Mouse (Mus musculus) limb, embryonic 15.5 days (tissue): ENCODE data around the gene Slc2a8. TPM values are rescaled to one million over a fixed set of nuclear protein-coding genes. Genes with fewer than 3 reads are reported as not detected.

Experiments
- ATAC-seq: fragments of 200-750 bp; cut with Nextera tagmentation; 2 replicates; pipeline ENCODE4 v1.8.0; 2017; ENCODE audit warnings: low read depth, moderate TSS enrichment; ENCODE audit not compliant: insufficient number of reproducible peaks, low FRiP score, low TSS enrichment
- H3K27ac ChIP-seq: fragments of 300-500 bp; sonication (generic); 2 replicates; pipeline ENCODE4 v1.5.1; 2015; ENCODE audit warnings: moderate library complexity, mild to moderate bottlenecking, inconsistent platforms
- H3K27me3 ChIP-seq: fragments of 300-500 bp; sonication (generic); 2 replicates; pipeline ENCODE4 v1.6.1; 2015; ENCODE audit warnings: inconsistent platforms
- H3K36me3 ChIP-seq: fragments of 300-500 bp; sonication (generic); 2 replicates; pipeline ENCODE4 v1.6.1; 2015; ENCODE audit warnings: inconsistent platforms
- H3K4me1 ChIP-seq: fragments of 300-500 bp; sonication (generic); 2 replicates; pipeline ENCODE4 v1.6.1; 2015; ENCODE audit warnings: inconsistent platforms
- H3K4me2 ChIP-seq: fragments of 300-500 bp; sonication (generic); 2 replicates; pipeline ENCODE4 v1.6.1; 2015; ENCODE audit warnings: mild to moderate bottlenecking, inconsistent platforms
- H3K4me3 ChIP-seq: fragments of 300-500 bp; sonication (generic); 2 replicates; pipeline ENCODE4 v1.5.1; 2015; ENCODE audit warnings: mild to moderate bottlenecking, inconsistent platforms
- H3K9ac ChIP-seq: fragments of 300-500 bp; sonication (generic); 2 replicates; pipeline ENCODE4 v1.6.1; 2015; ENCODE audit warnings: inconsistent platforms
- H3K9me3 ChIP-seq: fragments of 300-500 bp; sonication (generic); 2 replicates; pipeline ENCODE4 v1.6.1; 2016; ENCODE audit warnings: inconsistent platforms
- WGBS: fragments of 180-500 bp; shearing (Covaris S2); methylation state at CpG from one replicate; pipeline ENCODE4 v1.1.7; 2015; 5-methylcytosine and 5-hydroxymethylcytosine counted together
- polyA plus RNA-seq: library from polyadenylated mRNA; unstranded; fragments of >200 nt; fragmentation: Nextera tagmentation; extraction: Ambion mirVana; gene quantifications from 2 replicates; pipeline ENCODE4 v1.2.1, GENCODE M21; 2015

Gene Slc2a8
- polyA plus RNA-seq, 1 experiment from 2014 or later = 22.4 TPM

DNA sequence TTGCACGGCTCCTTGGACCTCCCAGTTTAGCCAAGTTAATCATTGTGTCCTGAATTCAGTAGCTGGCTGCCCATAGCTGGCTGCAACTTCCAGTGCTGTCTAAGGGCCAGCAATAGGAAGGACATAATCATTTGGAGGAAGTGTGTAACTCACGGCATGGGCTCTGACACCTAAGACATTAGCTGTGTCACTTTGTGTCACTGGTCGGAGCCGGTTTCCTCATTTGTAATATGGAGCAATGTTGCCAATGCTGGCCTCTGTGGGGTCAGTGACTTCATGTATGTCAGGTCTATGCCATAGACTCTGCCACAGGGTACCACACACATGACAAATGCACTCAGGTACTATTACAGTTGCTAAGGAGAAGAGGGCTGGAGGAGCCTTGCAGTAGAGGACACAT is 21.6 kb downstream of the Slc2a8 start:
- Histone ChIP-seq H3K9me3 (no peaks in the 10 kb centered on the region), H3K4me2 (0 out of 2 replicates have a peak overlapping the region, but pooled peaks have one; percentile 74), H3K36me3 (peaks cover 54% of the 10 kb centered on the region), H3K27ac (no peak overlapping the region), H3K4me1 (peaks cover 34% of the 10 kb centered on the region), H3K9ac (no peak overlapping the region), H3K4me3 (0 out of 2 replicates have a peak overlapping the region, but pooled peaks have one; percentile 79), H3K27me3 (no peaks in the 10 kb centered on the region)
- no peak for ATAC-seq
- 84% methylated on average over 4 of the region's 4 CpGs for WGBS

DNA sequence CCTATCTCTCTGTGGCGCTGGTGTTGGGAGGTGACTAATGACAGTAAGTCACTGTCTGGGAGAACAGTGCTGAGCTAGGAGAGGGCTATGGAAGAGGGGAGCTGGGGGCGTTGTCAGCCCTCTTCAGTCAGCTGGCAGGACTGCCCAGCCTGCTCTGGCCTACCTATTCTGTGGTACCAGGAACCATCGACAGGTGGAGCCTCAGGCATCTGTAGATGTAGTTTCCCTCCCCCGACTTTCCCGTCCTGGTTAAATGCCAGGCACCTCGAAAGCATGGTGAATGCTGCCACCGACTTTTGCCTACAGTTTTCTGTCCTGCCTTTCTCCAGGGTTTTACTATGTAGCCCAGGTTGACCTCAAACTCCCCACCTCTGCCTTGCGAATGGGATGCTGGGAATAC is 24.5 kb downstream of the Slc2a8 start:
- H3K27ac ChIP-seq = no peak overlapping the region
- H3K36me3 ChIP-seq = peaks cover 54% of the 10 kb centered on the region
- ATAC-seq = no peak
- H3K4me2 ChIP-seq = no peak overlapping the region
- no peak overlapping the region for H3K9ac ChIP-seq
- 50% methylated on average over 8 of the region's 8 CpGs for WGBS
- H3K27me3 ChIP-seq = no peaks in the 10 kb centered on the region
- H3K9me3 ChIP-seq = 0 out of 2 replicates have a peak, but pooled peaks cover 5% of the 10 kb centered on the region
- H3K4me3 ChIP-seq = no peak overlapping the region
- H3K4me1 ChIP-seq = peaks cover 8% of the 10 kb centered on the region

DNA sequence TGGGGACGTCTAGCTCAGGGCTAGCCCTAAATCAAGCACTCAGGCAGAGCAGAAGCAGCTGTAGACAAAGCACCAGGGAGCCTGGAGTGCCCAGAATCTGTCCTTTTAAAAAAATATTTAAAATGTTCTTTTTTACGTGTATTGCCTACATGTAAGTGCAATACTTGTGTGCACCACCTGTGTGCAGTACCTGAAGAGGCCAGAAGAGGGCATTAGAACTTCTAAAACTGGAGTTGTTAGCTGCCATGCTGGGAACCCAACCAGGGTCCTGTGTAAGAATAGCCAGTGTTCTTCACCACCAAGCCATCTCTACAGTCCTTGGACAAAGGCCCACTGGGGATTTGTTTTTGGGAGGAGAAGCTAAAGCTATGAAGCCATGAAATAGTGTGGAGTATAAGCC is 27.3 kb downstream of the Slc2a8 start:
- no peak overlapping the region for H3K27ac ChIP-seq
- H3K9me3 ChIP-seq = 0 out of 2 replicates have a peak, but pooled peaks cover 5% of the 10 kb centered on the region
- WGBS = 90% methylated on average over 2 of the region's 2 CpGs
- H3K27me3 ChIP-seq = no peaks in the 10 kb centered on the region
- H3K4me2 ChIP-seq = no peak overlapping the region
- H3K9ac ChIP-seq = no peak overlapping the region
- no peaks in the 10 kb centered on the region for H3K4me1 ChIP-seq
- H3K36me3 ChIP-seq = peaks cover 77% of the 10 kb centered on the region
- ATAC-seq = no peak
- H3K4me3 ChIP-seq = no peak overlapping the region

DNA sequence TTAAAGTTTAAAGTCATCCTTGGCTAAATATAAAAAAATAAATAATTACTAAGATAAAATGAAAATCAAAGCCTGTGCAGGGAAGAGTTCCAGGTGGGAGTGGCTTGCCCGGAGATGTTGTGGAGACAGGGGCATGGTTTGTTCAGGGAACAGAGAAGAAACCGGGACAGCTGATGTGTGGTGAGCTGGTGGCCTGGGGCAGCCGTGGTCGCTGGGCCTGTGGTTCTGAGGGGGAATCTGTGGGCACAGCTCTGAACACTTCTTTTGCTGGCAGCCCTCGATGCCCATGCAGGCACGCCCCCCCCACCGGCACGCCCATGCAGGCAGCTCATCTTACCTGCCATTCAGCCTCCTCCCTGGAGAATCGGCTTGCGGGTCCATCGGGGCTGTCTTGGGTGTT is 34.4 kb downstream of the Slc2a8 start:
- Histone ChIP-seq H3K36me3 (peaks cover 87% of the 10 kb centered on the region), H3K4me2 (no peak overlapping the region), H3K27me3 (no peaks in the 10 kb centered on the region), H3K4me1 (no peaks in the 10 kb centered on the region), H3K4me3 (no peak overlapping the region), H3K27ac (no peak overlapping the region), H3K9ac (no peak overlapping the region), H3K9me3 (no peaks in the 10 kb centered on the region)
- ATAC-seq = no peak
- 72% methylated on average over 11 of the region's 11 CpGs for WGBS

DNA sequence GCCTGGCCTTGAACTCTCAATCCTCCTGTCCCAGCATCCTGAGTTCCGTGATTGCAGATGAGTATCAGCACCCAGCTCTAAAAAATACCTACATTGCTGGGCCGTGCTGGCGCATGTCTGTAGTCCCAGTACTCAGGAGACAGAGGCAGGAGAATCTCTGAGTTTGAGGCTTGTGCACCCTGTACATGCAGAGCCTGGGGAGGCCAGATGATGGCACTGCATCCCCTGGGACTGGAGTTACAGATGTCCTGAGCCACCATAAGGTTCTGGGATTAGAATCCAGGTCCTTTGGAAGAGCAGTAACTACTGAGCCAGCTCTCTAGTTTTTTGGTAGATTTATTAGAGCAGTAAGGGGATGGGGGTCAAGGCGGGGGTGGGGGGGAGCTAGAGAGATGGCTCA is 41.4 kb downstream of the Slc2a8 start:
- H3K36me3 ChIP-seq = peaks cover 84% of the 10 kb centered on the region
- no peak overlapping the region for H3K9ac ChIP-seq
- H3K27ac ChIP-seq = no peak overlapping the region
- H3K4me2 ChIP-seq = no peak overlapping the region
- no peaks in the 10 kb centered on the region for H3K4me1 ChIP-seq
- no peaks in the 10 kb centered on the region for H3K27me3 ChIP-seq
- H3K4me3 ChIP-seq = no peak overlapping the region
- ATAC-seq = no peak
- H3K9me3 ChIP-seq = no peaks in the 10 kb centered on the region
- WGBS = 89% methylated on average over 4 of the region's 4 CpGs

DNA sequence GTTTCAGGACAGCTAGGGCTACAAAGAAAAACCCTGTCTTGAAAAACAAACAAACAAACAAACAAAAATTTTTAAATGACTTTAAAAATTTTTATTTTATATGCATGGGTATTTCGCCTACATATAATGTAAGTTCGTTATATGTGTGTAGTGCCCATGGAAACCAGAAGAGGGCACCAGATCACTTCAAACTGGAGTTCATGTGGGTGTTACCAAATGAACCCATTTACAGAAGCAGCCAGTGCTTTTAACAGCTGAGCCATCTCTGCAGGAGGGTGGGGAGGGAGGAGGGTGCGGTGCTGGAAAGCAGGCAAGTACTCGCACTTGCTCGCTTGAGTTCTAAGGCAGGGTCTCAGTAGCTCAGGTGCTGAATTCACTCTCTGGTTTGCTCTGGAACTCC is 42.5 kb downstream of the Slc2a8 start:
- ATAC-seq = no peak
- Histone ChIP-seq H3K4me1 (no peaks in the 10 kb centered on the region), H3K9me3 (no peaks in the 10 kb centered on the region), H3K27me3 (no peaks in the 10 kb centered on the region), H3K4me2 (no peak overlapping the region), H3K27ac (no peak overlapping the region), H3K36me3 (peaks cover 80% of the 10 kb centered on the region), H3K9ac (no peak overlapping the region), H3K4me3 (no peak overlapping the region)
- WGBS = 68% methylated on average over 5 of the region's 5 CpGs

DNA sequence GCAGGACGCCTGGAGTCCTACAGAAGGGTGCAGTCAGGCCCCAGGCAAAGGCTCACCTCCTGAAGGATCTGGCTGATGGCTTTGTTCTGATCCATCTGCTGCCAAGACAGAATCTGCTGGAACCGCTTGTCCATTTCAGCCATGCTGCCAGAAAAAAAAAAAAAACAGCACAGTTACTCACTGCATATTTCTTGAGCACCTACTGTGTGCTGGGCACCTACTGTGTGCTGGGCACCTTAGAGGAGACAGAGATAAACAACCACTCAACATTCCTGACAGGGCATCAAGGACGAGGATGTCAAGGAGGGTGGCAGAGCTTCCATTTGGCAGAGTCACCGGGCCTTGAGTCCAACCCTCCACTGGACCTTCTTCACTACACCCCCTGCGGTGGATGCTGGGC is 43.1 kb downstream of the Slc2a8 start:
- no peak overlapping the region for H3K4me2 ChIP-seq
- no peaks in the 10 kb centered on the region for H3K27me3 ChIP-seq
- no peak overlapping the region for H3K27ac ChIP-seq
- no peak for ATAC-seq
- no peaks in the 10 kb centered on the region for H3K4me1 ChIP-seq
- no peak overlapping the region for H3K9ac ChIP-seq
- H3K4me3 ChIP-seq = no peak overlapping the region
- no peaks in the 10 kb centered on the region for H3K9me3 ChIP-seq
- H3K36me3 ChIP-seq = peaks cover 81% of the 10 kb centered on the region
- 80% methylated on average over 5 of the region's 5 CpGs for WGBS

- H3K9me3 ChIP-seq = no peaks in the 10 kb centered on the region
- H3K9ac ChIP-seq = no peak overlapping the region
- H3K4me1 ChIP-seq = no peaks in the 10 kb centered on the region; the same call in 1 of the 2 replicates
- H3K4me3 ChIP-seq = no peak overlapping the region
- H3K27ac ChIP-seq = no peak overlapping the region
- no peak for ATAC-seq
- no peak overlapping the region for H3K4me2 ChIP-seq
- H3K27me3 ChIP-seq = no peaks in the 10 kb centered on the region
- WGBS = 76% methylated on average over 7 of the region's 7 CpGs
- H3K36me3 ChIP-seq = peaks cover 64% of the 10 kb centered on the region
Observed at GRCm38 (mm10) chr2:32931730-32932129, 50.2 kb downstream of the Slc2a8 start.

DNA sequence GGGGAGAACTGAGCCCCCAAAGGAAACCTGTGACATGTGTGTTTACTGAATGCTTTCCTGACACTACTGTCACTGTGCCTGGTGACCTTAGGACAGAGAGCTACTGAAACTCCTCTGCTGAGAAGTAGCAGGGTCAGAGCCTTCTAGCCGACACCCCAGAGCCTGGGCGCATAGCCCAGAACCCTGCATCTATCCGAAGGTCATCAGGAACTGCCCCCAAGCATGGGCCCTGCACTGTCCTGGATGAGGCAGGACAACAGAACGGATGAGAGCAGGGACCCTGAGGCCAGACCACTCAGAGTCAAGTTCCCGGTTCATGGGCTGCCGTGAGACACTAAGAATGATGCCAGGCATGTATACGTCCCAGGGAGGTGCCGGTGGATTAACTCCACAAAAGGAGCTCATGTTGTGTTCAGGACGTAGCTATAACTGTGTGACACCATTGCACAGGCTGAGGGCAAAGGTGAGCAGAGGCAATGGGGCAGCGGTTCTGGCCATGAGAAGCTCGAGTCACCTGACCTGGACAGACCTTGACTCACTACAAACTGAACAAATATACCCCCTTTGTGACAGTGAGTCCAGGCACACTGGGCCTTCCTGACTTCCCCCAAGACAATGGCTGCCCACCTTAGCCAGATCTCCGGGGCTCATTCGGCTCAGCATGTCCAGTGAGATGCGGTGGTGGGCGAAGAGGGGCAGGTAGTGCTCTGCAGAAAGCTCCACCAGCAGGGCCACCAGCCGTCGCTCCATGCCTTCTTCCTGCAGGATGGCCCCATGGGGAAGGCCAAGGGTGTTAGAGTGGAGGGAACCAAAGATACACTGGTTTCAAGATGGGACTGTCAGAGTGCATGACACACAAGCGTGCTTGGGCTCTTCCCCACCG is 52.7 kb downstream of the Slc2a8 start:
- no peak for ATAC-seq
- Histone ChIP-seq H3K36me3 (peaks cover 67% of the 10 kb centered on the region), H3K27ac (no peak overlapping the region), H3K9ac (no peak overlapping the region), H3K4me3 (no peak overlapping the region), H3K4me2 (no peak overlapping the region), H3K9me3 (no peaks in the 10 kb centered on the region), H3K27me3 (no peaks in the 10 kb centered on the region), H3K4me1 (no peaks in the 10 kb centered on the region; the same call in 1 of the 2 replicates)
- WGBS = 89% methylated on average over 19 of the region's 19 CpGs

DNA sequence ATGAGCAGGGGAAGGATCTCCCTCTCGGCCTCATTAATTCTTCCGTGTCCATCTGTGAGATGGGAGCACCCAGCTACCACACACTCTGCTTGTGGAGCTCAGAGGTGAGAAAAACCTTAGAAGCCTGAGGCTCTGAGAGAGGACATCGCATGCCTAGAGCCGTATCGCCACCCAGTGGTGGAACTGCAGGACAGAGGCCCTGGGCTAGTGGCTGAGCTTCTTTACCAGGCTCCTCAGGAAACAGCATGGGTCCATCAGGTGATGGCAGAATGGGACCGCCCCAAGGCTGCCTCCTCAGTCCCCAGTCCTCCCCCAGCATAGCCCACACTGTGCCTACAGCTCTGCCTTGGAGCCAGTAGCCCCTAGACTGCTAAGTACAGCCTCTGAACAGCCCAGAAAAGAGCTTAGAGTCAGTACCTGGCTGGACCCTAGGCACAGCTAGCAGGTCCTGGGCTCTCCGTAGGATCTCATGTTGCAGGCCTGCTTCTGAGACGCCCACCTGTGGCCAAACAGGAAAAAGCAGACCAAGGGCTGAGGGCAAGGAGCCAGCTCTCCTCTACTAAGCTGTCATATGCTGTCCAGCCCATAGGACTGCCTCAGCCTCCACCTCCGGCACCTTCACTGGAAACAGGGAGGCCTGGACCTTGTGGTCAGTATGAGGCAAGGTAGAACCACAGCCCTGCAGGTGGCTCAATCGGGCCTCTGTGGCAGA is 53.5 kb downstream of the Slc2a8 start:
- Histone ChIP-seq H3K9ac (no peak overlapping the region), H3K9me3 (no peaks in the 10 kb centered on the region), H3K4me2 (no peak overlapping the region), H3K36me3 (peaks cover 67% of the 10 kb centered on the region), H3K4me1 (no peaks in the 10 kb centered on the region; the same call in 1 of the 2 replicates), H3K27me3 (no peaks in the 10 kb centered on the region), H3K27ac (peak overlapping the region; percentile 27; the same call in 1 of the 2 replicates), H3K4me3 (no peak overlapping the region)
- 31% methylated on average over 10 of the region's 10 CpGs for WGBS
- ATAC-seq = peak; percentile 37; the same call in 1 of the 2 replicates

GRCm38 (mm10) chr2:32927624-32928234 is 54.2 kb downstream of the Slc2a8 start:
- H3K4me2 ChIP-seq = no peak overlapping the region
- no peaks in the 10 kb centered on the region; the same call in 1 of the 2 replicates for H3K4me1 ChIP-seq
- no peaks in the 10 kb centered on the region for H3K27me3 ChIP-seq
- no peak overlapping the region for H3K9ac ChIP-seq
- 0 out of 2 replicates have a peak overlapping the region, but pooled peaks have one; percentile 27 for H3K27ac ChIP-seq
- no peaks in the 10 kb centered on the region for H3K9me3 ChIP-seq
- H3K36me3 ChIP-seq = peaks cover 67% of the 10 kb centered on the region
- no peak for ATAC-seq
- no peak overlapping the region for H3K4me3 ChIP-seq
- WGBS = 64% methylated on average over 15 of the region's 15 CpGs
